Mouse (Mus musculus) right cerebral cortex, adult 2 months (tissue): Measurements from ENCODE around the gene Smg1.

Experiments used
- DNase-seq, 2 experiments: peaks; one replicate each; pipeline ENCODE4 v3.0.0; 2021 to 2022; ENCODE audit warnings: low spot score in 2 of 2

Gene Smg1

GRCm38 (mm10) chr7:118104458-118105052 is 138.9 kb downstream of the Smg1 start:
- DNase-seq = no peak

- DNase-seq = no peak
Measured at GRCm38 (mm10) chr7:118103462-118104379, 139.7 kb downstream of the Smg1 start.

GRCm38 (mm10) chr7:118102678-118103461 is 140.6 kb downstream of the Smg1 start:
- DNase-seq = no peak

- peak; percentile 56 to 68 for DNase-seq
Measured at GRCm38 (mm10) chr7:118102231-118102630, 141.2 kb downstream of the Smg1 start.

GRCm38 (mm10) chr7:118097615-118098014 is 145.9 kb downstream of the Smg1 start:
- DNase-seq = no peak
